Mouse (Mus musculus): ENCODE measurements at regions not wholly inside any gene's neighbourhood (a gene's known extent, or its start where the extent isn't known, plus 50 kb on each side); places are given as distances from the start of the nearest gene placed in this dataset.
"Not testable (repeated sequence)": the region's sequence is repeated elsewhere in the genome, so short reads cannot be mapped to it uniquely, and the experiment has no call there.

- DNase-seq (ENCODE audit: extremely low spot score in 1 of 2, low spot score in 1 of 2) = peak; percentile 20 to 89
Observed at GRCm38 (mm10) chr4:8084954-8085639, 153.7 kb downstream of the Car8 start.

- no peak for DNase-seq (ENCODE audit: extremely low spot score in 1 of 2, low spot score in 1 of 2)
Observed at GRCm38 (mm10) chr4:8079349-8079748, 159.5 kb downstream of the Car8 start.

- DNase-seq (ENCODE audit: extremely low spot score in 1 of 2, low spot score in 1 of 2) = no peak
Observed at GRCm38 (mm10) chr4:8072989-8073573, 165.8 kb downstream of the Car8 start.

GRCm38 (mm10) chr4:8070693-8071092, 168.1 kb downstream of the Car8 start:
- DNase-seq (ENCODE audit: extremely low spot score in 1 of 2, low spot score in 1 of 2) = peak in 1 of 2 experiments; percentile 32

- no peak for DNase-seq (ENCODE audit: extremely low spot score in 1 of 2, low spot score in 1 of 2)
Observed at GRCm38 (mm10) chr4:8068086-8068485, 170.8 kb downstream of the Car8 start.

- no peak for DNase-seq (ENCODE audit: extremely low spot score in 1 of 2, low spot score in 1 of 2)
Observed at GRCm38 (mm10) chr4:8041776-8042175, 197.1 kb downstream of the Car8 start.

- no peak for DNase-seq (ENCODE audit: extremely low spot score in 1 of 2, low spot score in 1 of 2)
Observed at GRCm38 (mm10) chr4:8037863-8038262, 201.0 kb downstream of the Car8 start.

- not testable (repeated sequence) for DNase-seq (ENCODE audit: extremely low spot score in 1 of 2, low spot score in 1 of 2)
Observed at GRCm38 (mm10) chr4:8033402-8033801, 205.4 kb downstream of the Car8 start.

- peak; percentile 9 to 78 for DNase-seq (ENCODE audit: extremely low spot score in 1 of 2, low spot score in 1 of 2)
Observed at GRCm38 (mm10) chr4:8005155-8005554, 233.7 kb downstream of the Car8 start.

- DNase-seq (ENCODE audit: extremely low spot score in 1 of 2, low spot score in 1 of 2) = no peak
Observed at GRCm38 (mm10) chr4:7997575-7997953, 241.3 kb downstream of the Car8 start.

- no peak for DNase-seq (ENCODE audit: extremely low spot score in 1 of 2, low spot score in 1 of 2)
Observed at GRCm38 (mm10) chr4:7996923-7997574, 241.8 kb downstream of the Car8 start.

- no peak for DNase-seq (ENCODE audit: extremely low spot score in 1 of 2, low spot score in 1 of 2)
Observed at GRCm38 (mm10) chr4:7992944-7993343, 245.9 kb downstream of the Car8 start.

- peak in 1 of 2 experiments; percentile 34 for DNase-seq (ENCODE audit: extremely low spot score in 1 of 2, low spot score in 1 of 2)
Observed at GRCm38 (mm10) chr4:7987781-7988180, 251.1 kb downstream of the Car8 start.

GRCm38 (mm10) chr4:7987346-7987745, 251.5 kb downstream of the Car8 start:
- DNase-seq (ENCODE audit: extremely low spot score in 1 of 2, low spot score in 1 of 2) = no peak

GRCm38 (mm10) chr4:7984814-7985213, 254.0 kb downstream of the Car8 start:
- no peak for DNase-seq (ENCODE audit: extremely low spot score in 1 of 2, low spot score in 1 of 2)

- DNase-seq (ENCODE audit: extremely low spot score in 1 of 2, low spot score in 1 of 2) = no peak
Observed at GRCm38 (mm10) chr4:7979772-7980351, 259.0 kb downstream of the Car8 start.

- DNase-seq (ENCODE audit: extremely low spot score in 1 of 2, low spot score in 1 of 2) = no peak
Observed at GRCm38 (mm10) chr4:7977661-7978444, 261.0 kb downstream of the Car8 start.

GRCm38 (mm10) chr4:7970272-7970671, 268.6 kb downstream of the Car8 start:
- DNase-seq (ENCODE audit: extremely low spot score in 1 of 2, low spot score in 1 of 2) = no peak

GRCm38 (mm10) chr4:7965663-7966062, 273.2 kb downstream of the Car8 start:
- no peak for DNase-seq (ENCODE audit: extremely low spot score in 1 of 2, low spot score in 1 of 2)

- DNase-seq (ENCODE audit: extremely low spot score in 1 of 2, low spot score in 1 of 2) = peak in 1 of 2 experiments; percentile 17
Observed at GRCm38 (mm10) chr4:7961521-7962172, 277.2 kb downstream of the Car8 start.
